Mouse (Mus musculus): ENCODE measurements around the gene Cmc1.

The Cmc1 gene

DNA sequence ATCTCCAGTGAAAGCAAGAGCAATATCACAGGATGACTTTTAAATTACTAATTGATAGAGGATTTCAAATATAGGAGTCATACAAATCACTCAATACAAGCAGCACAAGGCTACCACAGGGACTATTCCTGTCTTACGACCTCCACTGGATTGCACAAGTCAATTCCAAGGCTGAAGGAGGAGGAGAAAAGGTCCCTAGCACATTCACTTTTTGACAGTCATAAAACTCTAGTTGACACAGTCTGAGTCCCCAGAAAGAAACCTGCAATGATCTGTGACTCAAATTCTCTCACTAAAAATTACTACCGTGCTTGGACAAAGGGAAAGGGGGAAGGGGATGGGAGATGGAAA lies 39.6 kb downstream of the Cmc1 start:
- DNase-seq = no peak

DNA sequence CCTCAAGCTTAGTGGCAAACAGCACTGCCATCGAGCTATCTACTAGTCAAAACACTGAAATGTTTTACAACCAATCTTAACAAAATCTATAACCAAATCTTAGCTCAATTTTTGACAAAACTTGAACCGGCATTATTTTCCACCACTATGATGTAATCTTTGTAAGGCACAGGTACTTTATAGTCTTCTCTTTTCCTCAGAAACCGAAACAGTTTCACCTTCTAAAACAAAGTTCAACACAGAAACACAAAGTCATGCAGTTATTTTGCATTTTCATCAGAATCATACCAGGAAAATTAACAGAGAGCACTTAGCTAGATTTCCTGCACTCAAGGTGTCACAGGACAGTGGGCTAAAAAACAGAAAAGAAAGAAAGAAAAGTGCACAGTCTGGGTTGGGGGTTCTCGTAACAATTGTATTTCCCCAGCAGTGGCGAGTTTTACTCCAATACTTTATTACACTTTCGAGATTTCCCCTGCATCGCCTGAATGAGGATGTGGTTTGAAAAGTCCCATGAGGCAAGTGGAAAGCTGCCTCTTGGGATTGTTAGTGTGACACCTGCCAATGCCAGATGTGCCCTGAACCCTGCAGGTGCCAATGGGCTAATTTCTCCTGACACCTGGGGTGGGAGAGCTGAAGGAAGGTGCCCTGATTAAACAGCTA lies 40.1 kb downstream of the Cmc1 start:
- no peak for DNase-seq

DNA sequence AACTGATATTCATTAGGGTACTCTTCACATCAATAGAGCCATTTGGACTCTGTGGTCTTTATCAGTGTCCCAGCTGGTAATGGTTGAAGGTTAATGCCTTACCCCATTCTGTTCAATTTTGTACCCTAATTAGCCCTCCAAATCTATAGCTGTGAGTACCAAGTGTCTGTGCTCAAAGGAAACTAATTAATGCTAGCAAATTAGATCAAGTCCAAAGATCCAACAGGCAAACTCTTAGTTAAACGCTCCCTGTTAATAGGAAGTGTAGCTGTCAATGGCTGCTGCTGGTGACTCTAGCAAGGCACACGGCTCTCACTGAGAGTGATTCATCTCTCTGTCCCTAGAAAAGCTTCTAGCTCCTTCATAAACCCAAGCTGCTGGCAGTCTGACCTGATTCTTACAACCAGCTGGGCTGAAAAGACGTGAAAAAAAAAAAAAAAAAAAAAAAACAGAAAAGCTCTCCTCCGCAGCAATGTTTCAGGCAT lies 41.4 kb downstream of the Cmc1 start:
- no peak for DNase-seq

DNA sequence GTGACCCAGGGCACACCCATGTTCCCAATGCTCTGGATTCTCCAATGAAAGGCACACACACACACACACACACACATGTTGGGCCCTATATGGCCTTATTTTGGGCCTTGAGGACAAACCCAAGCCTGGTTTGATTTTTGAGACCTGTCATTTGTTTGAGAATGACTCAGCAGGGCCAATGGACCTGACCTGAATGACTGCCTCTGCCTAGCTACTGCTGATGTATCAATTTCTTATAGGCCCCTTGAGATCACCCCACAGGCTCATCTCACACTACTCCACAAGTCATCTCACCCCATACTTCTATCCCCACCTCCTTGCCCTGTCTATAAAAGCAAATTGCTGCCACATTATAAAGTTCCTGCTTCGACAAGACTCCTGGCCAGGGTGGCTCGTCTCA lies 48.2 kb downstream of the Cmc1 start:
- no peak for DNase-seq

DNA sequence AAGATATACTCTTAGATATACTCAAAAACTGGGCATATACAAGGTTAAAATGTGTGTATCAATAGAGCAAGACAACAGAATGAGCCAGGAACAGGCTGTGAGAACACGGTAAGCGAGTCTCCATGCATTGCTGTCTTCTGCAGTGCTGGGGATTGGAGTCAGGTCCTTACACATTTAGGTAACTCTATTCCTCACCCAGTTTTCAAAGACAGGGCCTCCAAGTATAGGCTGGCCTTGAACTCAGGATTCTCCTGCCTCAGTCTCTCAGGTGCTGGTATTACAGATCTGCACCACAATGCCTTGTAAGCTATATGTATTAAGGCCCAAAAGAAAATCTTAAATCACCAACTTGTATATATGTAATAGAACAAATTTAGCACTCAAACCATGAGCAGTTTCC lies 49.5 kb downstream of the Cmc1 start:
- DNase-seq = no peak

DNA sequence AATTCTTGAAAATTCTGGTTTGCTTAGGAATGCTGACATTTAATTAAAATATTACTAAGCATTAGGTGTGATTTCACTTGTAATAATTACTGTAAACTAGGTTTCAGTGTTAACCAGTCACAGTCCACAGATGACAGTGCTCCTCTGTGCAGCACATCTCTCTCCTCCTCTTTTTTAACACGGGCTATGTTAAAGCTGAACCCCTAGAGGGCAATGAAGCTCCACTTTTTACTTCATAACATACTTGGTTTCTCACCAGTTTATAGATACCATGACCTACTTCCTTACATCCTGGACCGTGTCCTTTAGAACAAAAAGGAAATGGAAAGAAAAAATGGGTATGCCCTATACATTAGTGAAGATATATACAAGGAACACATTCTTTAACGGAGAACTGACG lies 50.6 kb downstream of the Cmc1 start:
- DNase-seq = peak; percentile 13

DNA sequence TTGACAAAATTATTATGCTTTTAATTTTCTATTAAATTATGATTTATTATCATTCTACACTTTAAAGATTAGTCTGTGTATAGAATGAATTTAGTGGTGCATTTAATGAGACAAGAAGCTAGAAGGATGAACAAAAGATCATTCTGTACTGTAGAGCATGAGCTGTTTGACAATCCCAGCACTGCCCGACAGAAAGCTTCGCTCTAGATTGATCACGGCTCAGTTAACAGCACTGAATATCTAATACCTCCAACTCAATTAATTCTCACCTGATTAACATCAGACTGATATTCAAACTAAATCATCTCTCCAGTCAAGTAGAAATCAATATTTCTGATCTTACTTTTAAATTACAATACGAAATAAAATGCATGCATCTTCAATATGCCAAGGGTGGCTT lies 66.1 kb downstream of the Cmc1 start:
- no peak for DNase-seq

DNA sequence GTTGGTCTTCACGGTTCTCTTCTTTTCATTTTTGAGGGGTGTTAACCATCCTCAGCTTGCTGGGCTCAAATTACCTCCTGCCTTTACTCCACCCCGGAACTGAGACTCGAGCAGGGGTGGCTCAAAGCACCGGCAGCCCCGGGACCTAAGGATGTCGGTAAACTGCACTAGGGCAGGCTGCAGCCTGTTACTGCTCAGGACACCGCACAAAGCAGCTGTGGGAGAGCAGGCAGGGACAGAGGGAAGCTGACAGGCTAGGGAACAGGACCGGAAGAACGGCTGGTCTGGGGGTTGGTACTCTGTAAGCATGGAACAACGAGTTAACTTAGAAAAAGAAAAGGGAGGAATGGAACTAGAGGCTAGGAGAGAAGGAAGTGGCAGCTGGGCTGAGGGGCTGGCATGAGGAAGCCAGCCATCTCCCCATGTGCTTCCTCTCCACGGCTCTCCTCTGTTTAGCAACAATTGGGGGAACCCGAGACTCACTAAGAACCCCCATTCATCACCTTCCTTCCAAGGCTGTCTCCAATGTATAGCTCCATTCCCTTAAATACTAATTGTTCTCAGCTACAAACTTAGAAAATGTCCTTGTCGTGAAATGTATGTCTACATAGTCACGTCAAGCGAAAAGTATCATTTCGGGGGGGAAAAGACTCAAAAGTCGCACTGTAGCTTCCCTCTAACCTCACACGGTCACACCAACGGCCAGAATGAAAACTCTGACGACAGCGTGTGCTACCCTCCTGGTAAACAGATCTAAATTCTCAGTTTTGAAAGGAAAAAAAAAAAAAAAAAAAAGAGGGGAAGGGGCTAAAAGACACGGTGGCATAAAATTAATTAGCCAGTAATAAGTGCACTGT lies 67.2 kb downstream of the Cmc1 start:
- no peak for DNase-seq

DNA sequence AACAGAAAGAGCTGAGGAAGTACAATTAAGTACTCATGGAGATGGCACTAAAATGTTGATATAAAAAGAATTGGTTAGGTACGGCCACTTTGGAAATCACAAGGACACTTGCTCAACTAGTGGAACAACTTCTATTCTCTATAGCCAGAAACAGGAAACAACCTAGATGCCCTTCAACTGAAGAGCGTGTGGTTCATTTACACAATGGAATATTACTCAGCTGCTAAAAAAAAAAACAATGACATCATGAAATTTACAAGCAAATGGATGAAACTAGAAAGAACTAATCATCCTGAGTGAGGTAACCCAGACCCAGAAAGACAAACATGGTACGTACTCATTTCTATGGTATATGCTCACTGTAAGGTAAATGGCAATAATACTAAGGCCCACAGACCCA lies 76.6 kb downstream of the Cmc1 start:
- DNase-seq = no peak

DNA sequence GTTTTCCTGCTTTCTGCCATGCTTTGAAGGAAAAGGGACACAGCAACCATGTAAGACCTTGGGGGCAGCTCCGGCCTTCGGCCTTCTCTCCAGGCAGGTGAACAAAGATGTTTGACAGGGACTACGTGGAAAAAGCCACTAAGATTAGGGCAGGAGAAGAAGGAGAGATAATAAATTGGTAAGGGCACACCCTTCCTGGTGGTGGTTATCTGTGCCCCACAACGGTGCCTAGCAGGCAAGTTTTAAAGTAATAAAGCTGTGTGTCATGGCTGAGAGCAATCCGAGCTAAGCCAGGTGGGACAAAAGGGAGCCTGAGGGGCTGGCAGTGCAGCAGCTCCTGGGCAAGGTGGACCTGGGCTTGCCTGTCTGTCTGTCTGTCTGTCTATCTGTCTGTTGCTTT lies 77.9 kb downstream of the Cmc1 start:
- no peak for DNase-seq

DNA sequence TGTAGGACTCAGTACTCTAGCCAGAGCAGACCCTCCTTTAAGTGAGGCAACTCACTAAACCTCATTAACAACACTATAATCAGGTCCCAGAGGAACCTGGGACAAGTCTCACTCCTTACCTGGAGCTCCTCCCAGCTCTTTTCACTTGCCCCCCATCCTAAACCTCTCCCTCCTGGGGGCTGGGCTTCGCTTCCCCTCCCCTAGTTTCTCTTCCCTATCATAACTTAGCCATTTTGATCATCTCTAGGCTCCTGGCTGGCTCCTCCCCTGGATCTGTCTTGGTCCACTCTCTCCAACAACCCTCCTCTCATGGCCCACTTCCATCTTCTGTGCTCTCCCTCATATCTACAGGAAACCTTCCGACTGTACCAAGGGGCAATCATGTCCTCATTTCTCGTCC lies 78.6 kb downstream of the Cmc1 start:
- no peak for DNase-seq

DNA sequence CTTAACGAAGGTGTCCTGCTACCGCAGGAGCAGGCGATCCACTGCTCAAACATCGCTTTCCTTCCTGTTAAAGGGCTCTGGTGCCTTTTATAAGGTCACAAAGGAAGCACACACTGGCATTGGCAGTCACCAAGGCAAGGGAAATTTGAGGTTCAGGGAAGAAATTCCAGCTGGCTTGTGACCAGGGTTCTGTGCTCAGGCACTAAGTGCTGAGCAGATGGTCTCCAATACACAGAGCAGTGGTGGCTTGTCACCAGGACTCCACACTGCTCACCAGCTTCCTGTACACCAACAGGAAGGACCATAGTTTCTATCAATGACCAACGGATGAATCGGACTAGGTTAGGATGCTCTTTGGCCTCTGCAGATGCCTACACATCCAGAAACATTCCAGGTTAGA lies 79.5 kb downstream of the Cmc1 start:
- DNase-seq = peak; percentile 80

DNA sequence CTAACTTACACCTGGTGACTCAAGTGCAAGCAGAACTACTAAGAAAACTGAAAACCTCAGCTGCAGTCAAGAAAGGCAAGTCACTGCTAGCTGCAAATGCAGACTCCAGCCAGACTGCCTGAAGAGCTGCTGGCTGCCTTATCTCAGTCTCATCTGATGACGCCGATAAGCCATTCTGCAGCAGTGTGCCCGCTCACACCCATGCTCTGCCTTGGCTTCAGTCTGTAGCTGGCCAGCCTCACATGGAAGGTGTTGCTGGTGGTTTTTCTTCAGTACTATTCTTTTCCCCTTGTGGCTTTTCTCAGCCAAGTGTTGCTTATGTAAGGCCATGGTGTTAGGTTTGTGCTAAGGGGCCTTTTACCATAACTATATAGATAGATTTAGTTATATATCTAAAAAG lies 90.9 kb downstream of the Cmc1 start:
- DNase-seq = no peak

DNA sequence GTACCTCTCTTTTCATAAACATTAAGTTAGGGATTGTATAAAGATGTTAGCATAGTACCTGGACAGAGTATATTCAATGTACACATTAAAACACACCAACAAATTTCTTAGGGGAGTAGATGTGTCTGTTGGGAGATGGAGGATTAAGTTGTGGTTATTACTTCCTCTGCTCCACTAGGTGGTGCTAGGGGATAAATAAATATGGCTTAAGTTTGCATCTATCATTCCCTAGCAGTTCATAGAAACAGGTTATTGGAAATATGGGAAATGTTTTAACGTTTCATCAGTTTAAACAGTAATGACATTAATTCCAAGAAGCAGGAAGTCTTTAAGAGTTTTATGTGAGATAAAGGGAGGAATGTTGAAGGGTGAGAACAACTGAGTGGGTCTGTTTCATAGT lies 96.7 kb downstream of the Cmc1 start:
- DNase-seq = no peak

DNA sequence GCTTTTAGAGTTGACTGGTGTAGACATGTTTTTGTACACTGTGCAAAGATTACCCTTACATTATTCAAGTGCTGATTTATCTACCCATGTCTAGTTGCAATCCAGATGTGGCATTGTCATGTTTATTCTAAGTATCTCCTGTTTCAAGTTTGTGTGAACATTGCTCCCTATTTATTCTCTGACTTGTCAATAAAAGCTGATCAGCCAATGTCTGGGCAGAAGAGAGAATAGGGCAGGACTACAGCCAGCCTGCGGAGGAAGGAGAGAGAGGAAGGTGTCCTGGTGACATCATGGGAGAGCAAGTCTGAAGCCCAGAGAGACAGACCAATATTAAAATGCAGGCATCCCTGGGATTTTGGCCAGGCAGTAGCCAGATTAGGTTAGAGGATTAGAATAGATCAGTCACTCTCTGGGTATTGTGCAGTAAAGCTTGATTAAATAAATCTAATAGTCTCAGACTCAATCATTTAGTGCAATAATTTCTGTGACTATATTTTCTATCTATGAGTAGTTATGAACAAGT lies 104.9 kb downstream of the Cmc1 start:
- DNase-seq = no peak

DNA sequence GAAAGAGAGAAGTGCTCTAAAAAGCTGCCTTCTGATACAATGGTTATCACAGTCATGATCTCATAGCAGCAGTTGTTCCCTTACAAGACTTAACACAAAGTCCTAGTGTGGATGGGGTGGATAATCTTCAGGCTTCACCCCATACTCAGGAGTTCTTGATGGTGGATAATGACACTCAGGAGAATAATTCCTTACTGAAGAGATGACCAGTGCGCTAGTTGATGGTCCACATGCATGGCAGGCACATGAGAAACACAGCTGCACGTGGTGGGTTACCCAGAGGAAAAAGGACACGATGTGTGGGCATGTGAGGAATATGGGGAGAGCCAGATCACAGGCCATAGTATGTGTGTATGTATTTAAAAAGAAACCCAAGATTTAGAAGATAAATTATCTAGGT lies 106.4 kb downstream of the Cmc1 start:
- no peak for DNase-seq

DNA sequence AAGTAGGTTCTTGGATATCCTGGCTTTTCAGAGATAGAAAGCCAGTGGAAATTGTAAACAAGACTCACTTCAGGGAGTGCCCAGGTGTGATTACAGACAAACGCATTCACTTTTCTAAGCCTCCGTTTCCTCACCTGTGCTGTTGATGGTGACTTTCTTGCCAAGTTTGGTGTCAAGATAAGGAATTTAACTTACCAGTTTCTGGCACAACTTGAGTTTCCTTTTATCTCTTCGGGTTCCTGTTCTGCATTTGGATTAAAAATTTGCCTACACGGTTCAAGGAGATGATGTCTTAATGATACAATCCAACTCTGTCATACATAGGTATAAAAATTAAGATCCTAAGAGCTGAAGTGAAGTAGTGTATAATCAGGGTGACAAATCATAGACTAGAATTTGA lies 107.2 kb downstream of the Cmc1 start:
- no peak for DNase-seq

DNA sequence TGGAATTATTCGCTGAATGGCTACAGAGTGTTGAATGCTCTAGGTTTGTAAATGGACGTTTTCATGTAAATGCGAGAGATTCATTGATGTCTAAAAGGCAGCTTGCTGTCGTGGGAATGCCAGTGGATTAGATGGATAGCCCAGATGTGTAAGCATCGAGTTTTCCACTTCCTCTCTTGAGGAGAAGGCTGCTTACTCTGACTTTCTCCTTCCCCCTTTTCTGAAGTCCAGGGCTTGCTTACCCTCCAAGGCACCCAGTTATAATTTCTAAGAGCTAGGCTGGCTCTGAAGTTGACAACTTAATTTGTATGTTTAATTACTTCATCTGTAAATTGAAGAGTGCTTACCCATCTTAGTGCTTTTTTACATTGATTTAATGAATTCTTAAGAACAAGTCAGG lies 108.3 kb downstream of the Cmc1 start:
- no peak for DNase-seq

DNA sequence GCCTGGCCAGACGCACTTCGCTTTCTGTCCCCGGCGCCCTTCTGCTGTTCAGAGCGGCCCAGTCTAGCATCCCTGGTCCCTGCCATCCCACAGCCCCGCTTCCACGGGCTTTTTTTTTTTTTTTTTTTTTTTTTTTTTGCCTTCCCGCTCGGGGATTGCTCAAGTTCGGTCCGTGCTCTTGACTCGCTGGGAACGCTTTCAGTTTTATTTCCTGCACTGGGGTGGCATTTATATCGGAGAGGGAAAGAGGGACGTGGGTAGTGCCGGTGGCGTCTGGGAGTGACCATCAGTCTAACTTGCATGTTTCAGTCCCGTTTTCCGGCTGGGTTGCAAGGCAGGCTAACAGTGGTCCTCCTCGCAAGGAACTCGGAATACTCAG lies 109.0 kb downstream of the Cmc1 start:
- DNase-seq = no peak

DNA sequence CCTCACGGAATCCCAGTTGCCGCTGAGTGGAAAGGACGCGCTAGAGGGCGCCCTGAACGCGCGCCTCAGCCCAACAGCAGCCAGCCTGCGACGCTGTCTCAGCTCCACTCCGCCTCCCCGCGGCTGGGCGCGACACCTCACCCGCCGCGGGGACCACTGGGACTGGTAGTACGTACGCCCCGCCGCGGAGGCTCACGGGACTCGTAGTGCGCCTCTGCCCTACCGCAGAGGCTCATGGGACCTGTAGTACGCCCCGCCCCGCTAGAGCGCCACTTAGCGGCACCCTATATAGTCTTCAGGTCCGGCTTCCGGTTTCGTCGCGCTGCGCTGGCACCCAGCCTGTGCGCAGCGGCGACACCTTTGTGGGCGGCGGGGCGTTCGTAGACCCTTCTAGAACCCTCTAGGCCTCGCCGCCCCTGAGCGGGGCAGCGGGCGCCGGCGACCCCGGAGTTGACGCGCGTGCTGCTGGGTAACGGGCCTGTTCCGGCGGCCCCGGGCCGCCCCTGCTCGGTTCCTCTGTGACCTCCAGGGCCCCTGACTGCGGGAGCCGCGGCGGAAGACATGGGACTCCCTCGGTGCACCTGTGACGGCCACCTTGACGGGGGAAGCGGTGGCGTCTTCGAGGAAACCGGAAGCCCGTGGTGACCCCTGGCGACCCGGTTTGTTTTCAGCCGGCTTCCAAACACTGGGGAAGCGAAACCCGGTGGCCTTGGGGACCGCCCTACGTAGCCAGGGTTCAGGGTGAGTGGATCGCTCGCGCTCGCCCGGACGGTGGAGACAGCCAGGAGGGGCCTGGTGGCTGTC lies 109.6 kb downstream of the Cmc1 start, which contains the start of gene Azi2:
Azi2 (plus strand) TSS at position 282 of the 804 bp plus-strand sequence.
- DNase-seq = peak; percentile 98

DNA sequence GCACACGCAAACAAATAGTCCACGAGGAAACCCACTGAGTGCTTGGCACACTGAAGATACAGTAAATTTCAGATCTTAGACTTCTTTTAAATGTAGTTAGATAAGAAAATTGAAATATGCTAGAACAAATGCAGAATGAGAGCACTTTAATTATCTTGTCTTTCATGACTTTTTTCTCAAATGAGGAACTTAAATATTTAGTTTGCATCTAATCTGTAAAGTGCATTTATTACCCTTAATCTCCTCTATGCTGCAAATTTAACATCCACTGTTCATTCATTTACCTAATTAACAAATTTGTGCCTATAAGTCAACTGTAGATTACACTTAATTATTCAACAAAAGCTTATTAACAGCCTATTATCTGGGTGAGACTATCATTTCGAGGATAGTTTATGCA lies 115.0 kb downstream of the Cmc1 start:
- no peak for DNase-seq

DNA sequence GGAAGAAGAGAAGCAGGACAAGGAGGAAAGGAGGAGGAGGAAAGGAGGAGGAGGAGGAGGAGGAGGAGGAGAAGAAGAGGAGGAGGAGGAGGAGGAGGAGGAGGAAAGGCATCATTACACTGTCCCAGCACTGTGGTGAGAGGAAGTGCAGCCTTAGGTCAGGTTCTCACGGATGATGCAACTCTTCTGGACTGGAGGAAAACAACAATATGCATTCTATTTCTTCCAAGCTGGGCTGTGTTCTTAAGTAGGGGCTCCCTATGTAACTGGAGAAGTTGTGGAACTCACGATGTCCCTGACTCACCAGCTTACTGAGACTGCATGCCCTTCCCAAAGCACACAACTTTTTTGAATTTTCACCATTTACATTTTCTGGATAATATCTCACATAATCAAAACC lies 118.3 kb downstream of the Cmc1 start:
- DNase-seq = no peak

DNA sequence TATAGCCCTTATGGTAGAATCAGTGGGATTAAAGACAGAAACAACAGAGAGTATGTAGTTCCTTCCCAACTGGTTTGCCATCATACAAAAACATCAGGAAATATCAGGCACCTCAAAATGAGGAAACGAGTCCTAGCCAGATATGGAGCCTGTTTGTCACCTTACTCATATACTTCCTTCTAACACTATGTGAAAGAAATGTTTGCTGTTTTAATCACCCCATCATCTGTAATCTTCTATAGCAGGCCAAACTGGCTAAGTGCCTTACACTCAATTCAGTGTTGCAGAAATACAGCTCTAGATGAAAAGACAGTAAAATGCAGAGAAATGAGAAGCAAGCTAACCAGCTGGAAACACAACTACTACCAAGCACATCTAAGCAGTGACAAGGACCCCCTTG lies 119.7 kb downstream of the Cmc1 start:
- no peak for DNase-seq

DNA sequence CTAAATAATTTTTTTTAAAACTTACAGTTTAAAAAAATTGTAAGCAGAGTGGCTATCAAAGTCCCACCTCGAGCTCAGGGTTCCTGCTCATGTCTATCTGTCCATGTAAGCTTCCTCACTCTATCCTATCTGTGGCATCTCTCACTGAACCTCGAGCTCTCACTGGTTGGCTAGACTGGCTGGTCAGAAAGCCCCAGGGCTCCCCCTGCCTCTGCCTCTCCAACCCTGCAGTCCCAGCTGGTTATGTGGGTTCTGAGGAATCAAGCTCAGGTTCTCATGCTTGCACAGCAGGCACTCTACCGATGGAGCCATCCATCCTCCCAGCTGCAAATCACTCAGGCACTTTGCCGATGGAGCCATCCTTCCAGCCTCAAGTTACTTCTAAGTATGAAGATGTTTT lies 120.5 kb downstream of the Cmc1 start:
- no peak for DNase-seq
